In the genomic region with DNA sequence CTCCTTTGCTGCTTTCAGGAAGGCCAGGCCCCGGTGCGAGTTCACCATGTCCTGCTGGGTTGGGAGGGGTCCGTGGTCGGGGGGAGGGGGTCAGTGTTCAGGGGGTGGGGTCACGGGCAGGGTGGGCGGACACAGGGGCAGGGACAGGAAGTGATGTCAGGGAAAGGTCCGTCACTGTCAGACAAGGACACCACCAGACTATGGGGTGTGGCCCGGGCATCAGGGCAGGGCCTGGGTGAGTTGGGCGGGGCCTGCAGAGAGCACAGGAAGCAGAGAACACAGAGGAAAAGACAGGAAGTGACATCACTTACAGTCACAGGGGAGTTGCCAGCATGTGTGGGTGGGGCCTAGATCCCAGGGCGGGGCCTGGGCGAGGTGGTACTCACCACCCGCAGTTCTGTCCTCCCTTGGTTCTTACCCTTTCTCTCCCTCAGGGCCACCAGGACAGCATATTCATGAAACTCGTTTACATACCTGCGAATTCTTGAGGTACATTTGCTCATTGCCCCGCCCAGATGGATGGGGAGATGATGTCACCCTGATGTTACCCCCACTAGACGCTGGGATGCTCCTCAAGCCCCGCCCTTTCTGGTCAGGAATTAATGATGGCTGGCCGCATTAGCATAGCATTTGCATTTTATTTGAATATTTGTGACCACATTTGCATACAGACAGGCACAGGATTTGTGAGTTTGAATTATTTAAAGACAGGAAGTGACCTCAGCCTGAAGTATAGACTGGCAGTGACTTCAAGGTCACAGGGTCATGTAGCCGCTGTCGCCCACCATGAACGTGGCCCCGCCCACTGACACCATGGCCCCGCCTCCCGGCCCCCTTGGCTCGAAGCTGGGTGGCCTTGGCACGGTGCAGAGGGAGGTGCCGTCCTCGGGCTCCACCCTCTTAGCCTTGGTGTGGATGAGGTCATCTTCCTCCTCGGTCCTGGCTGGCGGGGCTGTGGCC, we compare ENCODE assay signal across 7 mouse cellular contexts. TPM values are rescaled to one million over a fixed set of nuclear protein-coding genes. Genes with fewer than 3 reads are reported as not detected.
A peak's percentile ranks its signal among the peaks of the same experiment; 100 is the strongest.
DNase-seq lines count a peak whose midpoint lies in the region; ATAC-seq lines count a peak whose summit lies in the region.

No protein-coding gene starts in this region.

- no peak overlapping the region for H3K4me2 ChIP-seq in forebrain, embryonic 12.5 days
- H3K4me2 ChIP-seq in hindbrain, embryonic 16.5 days (ENCODE audit: low read length) = no peak overlapping the region

- WGBS in forebrain, embryonic 12.5 days = 86% methylated on average over 27 of the region's 30 CpGs
- 88% methylated on average over 30 of the region's 30 CpGs for WGBS in hindbrain, embryonic 16.5 days

- H3K27me3 ChIP-seq in forebrain, embryonic 12.5 days = no peaks in the 10 kb centered on the region
- no peaks in the 10 kb centered on the region for H3K27me3 ChIP-seq in hindbrain, embryonic 16.5 days (replicated peaks; ENCODE audit: control insufficient read depth, insufficient read depth, low read length)

- DNase-seq in layer of hippocampus, adult 9-11 months = peak; percentile 22
- no peak for DNase-seq in layer of hippocampus, adult 18-20 months (ENCODE audit: low spot score in 2 of 2)
- DNase-seq in A20 (ENCODE audit: low read depth, low spot score) (peak; percentile 94), ES-CJ7 (ENCODE audit: low read depth, low spot score) (peak; percentile 74)
- DNase-seq in induced T-regulatory cell, adult 2 months (ENCODE audit: low read depth) = peak; percentile 49

- H3K4me1 ChIP-seq in forebrain, embryonic 12.5 days = no peaks in the 10 kb centered on the region
- no peaks in the 10 kb centered on the region; the same call in 1 of the 2 replicates for H3K4me1 ChIP-seq in hindbrain, embryonic 16.5 days (ENCODE audit: control insufficient read depth, insufficient read depth, low read depth, low read length)

- H3K4me3 ChIP-seq in forebrain, embryonic 12.5 days (replicated peaks) = no peak overlapping the region
- H3K4me3 ChIP-seq in hindbrain, embryonic 16.5 days (ENCODE audit: low read length) = no peak overlapping the region

- H3K36me3 ChIP-seq in forebrain, embryonic 12.5 days (replicated peaks) = peaks cover 17% of the 10 kb centered on the region
- H3K36me3 ChIP-seq in hindbrain, embryonic 16.5 days (ENCODE audit: control insufficient read depth, insufficient read depth, low read length) = peaks cover 20% of the 10 kb centered on the region; the same call in 1 of the 2 replicates

- no peak for ATAC-seq in forebrain, embryonic 12.5 days (ENCODE audit: low FRiP score)
- ATAC-seq in hindbrain, embryonic 16.5 days = no peak

- H3K27ac ChIP-seq in forebrain, embryonic 12.5 days = no peak overlapping the region
- no peak overlapping the region for H3K27ac ChIP-seq in hindbrain, embryonic 16.5 days (ENCODE audit: low read depth, low read length)

- peaks cover 73% of the 10 kb centered on the region for H3K9me3 ChIP-seq in forebrain, embryonic 12.5 days
- H3K9me3 ChIP-seq in hindbrain, embryonic 16.5 days (ENCODE audit: control insufficient read depth, low read length) = peaks cover 57% of the 10 kb centered on the region

- no peak overlapping the region for H3K9ac ChIP-seq in forebrain, embryonic 12.5 days
- H3K9ac ChIP-seq in hindbrain, embryonic 16.5 days (ENCODE audit: low read depth, low read length) = no peak overlapping the region

RNA-seq across cellular contexts. Expression of gene Crlf2, which starts 4.4 kb away (rescaled TPM):
- 10 to 100 TPM; 28.7 to 32.7 TPM for total RNA-seq in layer of hippocampus, adult 18-20 months (2021)
- 4.5 and 5.3 TPM in 2 replicates for polyA plus RNA-seq in forebrain, embryonic 12.5 days (2016; fragmentation: Nextera tagmentation; extraction: Ambion mirVana)
- polyA plus RNA-seq in hindbrain, embryonic 16.5 days (2015; fragmentation: Nextera tagmentation; extraction: Ambion mirVana) = 18.5 and 20.8 TPM in 2 replicates

Comparison
In these comparisons a context has a peak if more than half of its experiments do, and no peak if none do; other contexts are left out.
1. DNase-seq: peak in layer of hippocampus, adult 9-11 months (single experiment), A20 (single experiment), ES-CJ7 (single experiment) and induced T-regulatory cell, adult 2 months (single experiment); none in layer of hippocampus, adult 18-20 months (0 of 2).